ENCODE assay signal across 24 mouse cellular contexts in the genomic region with DNA sequence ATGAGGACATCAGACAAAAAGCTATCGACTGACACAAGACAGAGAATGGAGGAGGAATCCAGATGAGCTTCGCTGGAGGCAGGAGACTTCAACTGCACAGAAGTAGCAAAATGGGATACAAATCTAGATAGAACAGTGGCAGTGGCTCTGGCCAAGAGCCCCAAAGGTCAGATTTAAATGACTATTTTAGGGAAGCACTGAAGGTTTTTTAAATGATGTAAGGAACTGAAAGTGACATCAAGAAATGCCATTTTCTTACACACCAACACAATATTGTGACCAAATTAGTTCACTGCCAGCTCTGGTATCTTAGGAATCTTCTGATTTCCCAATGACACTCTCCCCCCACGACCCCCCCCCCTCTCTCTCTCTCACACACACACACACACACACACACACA.
DNase-seq lines count a peak whose midpoint lies in the region; ATAC-seq and TF ChIP-seq lines count a peak whose summit lies in the region.
"Had no signal": no experiment of that assay in that cellular context is flagged by ENCODE, and none has a peak within 500 bp of the region (broad histone marks: within the 10 kb centered on the region; RNA-seq: fewer than 3 reads in every experiment).

No protein-coding gene starts in this region.

- no peaks in the 10 kb centered on the region for H3K4me1 ChIP-seq in cerebellum, adult 2 months (ENCODE audit: control insufficient read depth, insufficient read depth, low read length)
- H3K4me1 ChIP-seq: forebrain, embryonic 12.5 days; forebrain, embryonic 15.5 days; heart, embryonic 12.5 days; heart, embryonic 15.5 days; hindbrain, embryonic 10.5 days; hindbrain, embryonic 13.5 days had no signal

- intact Hi-C loops in left cerebral cortex, postnatal 14 days (cut with DNase I), result loop anchor here (10.0 kb wide), 1 partner anchor 230 kb away; no protein-coding TSS in a partner anchor

- no peaks in the 10 kb centered on the region for H3K27me3 ChIP-seq in cerebellum, adult 2 months (ENCODE audit: control insufficient read depth, insufficient read depth, low read length)
- H3K27me3 ChIP-seq: forebrain, embryonic 12.5 days; forebrain, embryonic 15.5 days; heart, embryonic 12.5 days; heart, embryonic 15.5 days; hindbrain, embryonic 13.5 days had no signal

- peak; percentile 59 for ATAC-seq in granulocyte monocyte progenitor cell, adult 5-6 weeks (replicated peaks; ENCODE audit: poor library complexity, severe bottlenecking)
- peak; percentile 78 for ATAC-seq in monocyte, adult 5-6 weeks (replicated peaks; ENCODE audit: insufficient number of reproducible peaks, low FRiP score, low TSS enrichment, poor library complexity, severe bottlenecking)
- ATAC-seq: forebrain, embryonic 15.5 days; hindbrain, embryonic 16.5 days had no signal

- no peak for TF ChIP-seq CTCF in cerebellum, adult 2 months (IDR thresholded peaks at IDR 0.05; ENCODE audit: borderline replicate concordance, insufficient read depth, low read depth, low read length)

- no peak overlapping the region for H3K27ac ChIP-seq in cerebellum, adult 2 months (ENCODE audit: insufficient read depth, low read length)
- H3K27ac ChIP-seq: forebrain, embryonic 12.5 days; forebrain, embryonic 15.5 days; heart, embryonic 15.5 days; hindbrain, embryonic 10.5 days; hindbrain, embryonic 13.5 days had no signal

- WGBS in cerebellum, adult 2 months, result 75% methylated on average over 3 of the region's 3 CpGs

- no peak overlapping the region for H3K4me3 ChIP-seq in cerebellum, adult 2 months (replicated peaks; ENCODE audit: insufficient read depth, low read depth, low read length)
- H3K4me3 ChIP-seq: forebrain, embryonic 12.5 days; forebrain, embryonic 15.5 days; heart, embryonic 12.5 days; heart, embryonic 15.5 days; hindbrain, embryonic 10.5 days; hindbrain, embryonic 13.5 days had no signal

- TF ChIP-seq POLR2A in cerebellum, adult 2 months (IDR thresholded peaks at IDR 0.05; ENCODE audit: borderline replicate concordance, insufficient read depth, low read length), result no peak

- DNase-seq in heart, adult 11 months, result peak; percentile 39
- no peak for DNase-seq in heart, adult 18-20 months
- peak; percentile 58 for DNase-seq in A20 (ENCODE audit: low read depth, low spot score)
- DNase-seq in cerebellum, adult 2 months, result no peak
- DNase-seq in kidney, postnatal 36 days, result no peak
- no peak for DNase-seq in left cerebral cortex, postnatal 14 days (ENCODE audit: low spot score in 2 of 2)
- DNase-seq: adrenal gland, adult 2 months; adrenal gland, postnatal 14 days; B cell, adult 2 months; cerebellum, adult 11 months; cerebellum, adult 9-10 months; cerebellum, postnatal 14 days; gastrocnemius, postnatal 25 days; heart, postnatal 10 days; heart, postnatal 36 days had no signal

Comparison
In these comparisons a context has a peak if more than half of its experiments do, and no peak if none do; other contexts are left out.
1. DNase-seq: peak in heart, adult 11 months (single experiment) and A20 (single experiment); none in heart, adult 18-20 months (0 of 2), cerebellum, adult 2 months (0 of 2), kidney, postnatal 36 days (0 of 2) and left cerebral cortex, postnatal 14 days (0 of 2).